Mouse (Mus musculus): ENCODE measurements around the gene Cnot8. TPM values are rescaled to one million over a fixed set of nuclear protein-coding genes. Genes with fewer than 3 reads are reported as not detected.
A peak's percentile ranks its signal among the peaks of the same experiment; 100 is the strongest.

Cnot8 gene
- polyA plus RNA-seq, 1 experiment from 2014 or later: 99.6 TPM

DNA sequence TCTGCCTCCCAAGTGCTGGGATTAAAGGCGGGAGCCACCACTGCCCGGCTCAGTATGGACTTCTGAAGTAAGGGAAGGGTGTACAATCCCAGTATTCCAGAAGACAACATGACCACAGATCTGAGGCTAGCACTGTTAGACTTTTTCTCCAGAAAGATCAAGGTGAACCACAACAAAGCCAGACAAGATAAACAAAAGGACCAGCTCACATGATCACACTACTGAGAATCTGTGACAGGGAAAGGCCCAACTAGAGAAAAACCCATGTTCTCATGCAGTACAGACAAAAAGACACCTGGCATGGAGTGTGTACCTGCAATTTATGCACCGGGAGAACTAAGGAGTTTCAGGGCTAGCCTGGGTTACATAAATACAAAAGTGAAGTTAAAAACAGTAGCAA is 28.1 kb downstream of the Cnot8 start:
- no peak overlapping the region for H3K4me3 ChIP-seq (replicated peaks)
- no peaks in the 10 kb centered on the region for H3K27me3 ChIP-seq (replicated peaks)
- H3K4me2 ChIP-seq: no peak overlapping the region
- no peaks in the 10 kb centered on the region for H3K4me1 ChIP-seq
- H3K9me3 ChIP-seq (replicated peaks): no peaks in the 10 kb centered on the region
- WGBS: 95% methylated on average over 3 of the region's 3 CpGs
- no peak overlapping the region for H3K27ac ChIP-seq (replicated peaks)
- no peak for ATAC-seq (ENCODE audit: low FRiP score)
- H3K9ac ChIP-seq (replicated peaks): no peak overlapping the region
- peaks cover 97% of the 10 kb centered on the region for H3K36me3 ChIP-seq

DNA sequence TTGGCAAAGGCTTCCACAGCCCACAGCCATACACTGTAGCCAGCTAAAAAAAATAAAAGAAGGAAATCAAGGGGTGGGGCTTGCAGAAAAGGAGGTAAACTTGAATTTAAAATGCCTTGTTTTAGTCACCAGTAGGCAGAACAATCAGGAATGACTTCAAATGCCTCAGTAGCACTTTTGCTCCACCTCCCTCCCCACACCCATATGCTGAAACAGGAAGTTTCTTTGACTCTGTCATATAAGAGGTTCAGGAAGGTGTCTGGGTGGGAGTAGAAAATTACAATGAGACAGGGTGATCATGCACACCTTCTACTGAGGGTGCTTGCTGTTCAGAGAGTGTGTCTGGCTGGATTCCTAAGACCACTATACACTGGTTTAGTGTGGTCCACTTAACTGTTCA is 30.9 kb downstream of the Cnot8 start:
- no peak overlapping the region for H3K4me3 ChIP-seq (replicated peaks)
- H3K9me3 ChIP-seq (replicated peaks): no peaks in the 10 kb centered on the region
- no peak overlapping the region for H3K9ac ChIP-seq (replicated peaks)
- H3K27me3 ChIP-seq (replicated peaks): no peaks in the 10 kb centered on the region
- H3K27ac ChIP-seq (replicated peaks): no peak overlapping the region
- H3K36me3 ChIP-seq: peaks cover 97% of the 10 kb centered on the region
- no peak overlapping the region for H3K4me2 ChIP-seq
- no peaks in the 10 kb centered on the region for H3K4me1 ChIP-seq
- no peak for ATAC-seq (ENCODE audit: low FRiP score)

DNA sequence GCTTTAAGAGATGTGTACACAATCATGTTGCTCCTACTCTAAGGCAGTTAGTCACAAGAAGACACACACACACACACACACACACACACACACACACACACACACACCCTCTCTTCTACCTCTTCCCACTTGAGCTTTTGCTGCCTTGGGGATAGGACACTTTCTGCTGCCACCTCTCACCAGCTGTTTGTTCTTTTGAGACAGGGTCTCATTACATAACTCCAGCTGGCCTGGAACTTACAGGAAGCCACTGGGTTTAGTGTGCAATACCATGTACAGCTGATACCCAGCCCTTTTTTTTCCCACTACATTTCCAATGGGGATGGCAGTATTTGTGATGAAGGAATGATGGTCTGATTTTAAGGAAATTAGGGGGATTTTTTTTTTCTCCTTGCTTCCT is 31.3 kb downstream of the Cnot8 start:
- Histone ChIP-seq H3K27ac (replicated peaks) (no peak overlapping the region), H3K4me3 (replicated peaks) (no peak overlapping the region), H3K4me1 (no peaks in the 10 kb centered on the region), H3K27me3 (replicated peaks) (no peaks in the 10 kb centered on the region), H3K4me2 (no peak overlapping the region), H3K9me3 (replicated peaks) (no peaks in the 10 kb centered on the region), H3K9ac (replicated peaks) (no peak overlapping the region), H3K36me3 (peaks cover 95% of the 10 kb centered on the region)
- ATAC-seq (ENCODE audit: low FRiP score): no peak

DNA sequence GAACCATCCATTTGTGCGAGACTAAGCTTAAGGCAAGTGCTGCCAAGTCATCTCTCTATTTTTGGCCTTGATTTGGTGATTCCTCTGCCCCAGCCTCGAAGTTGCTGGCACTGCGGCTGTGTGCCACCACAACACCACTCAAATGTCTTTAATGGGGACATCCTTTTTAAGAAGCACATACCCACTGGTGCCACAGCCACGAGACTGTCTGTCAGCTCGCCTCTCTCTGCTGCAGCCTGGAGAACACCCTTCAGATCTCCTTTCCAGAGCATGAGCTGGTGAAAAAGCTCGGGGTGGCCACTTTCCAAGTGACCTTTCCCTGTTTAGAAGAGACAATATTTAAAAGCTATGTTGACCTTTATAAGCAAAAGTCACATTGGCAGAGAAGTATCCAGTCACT is 32.7 kb downstream of the Cnot8 start:
- Histone ChIP-seq H3K4me2 (no peak overlapping the region), H3K27ac (replicated peaks) (no peak overlapping the region), H3K36me3 (peaks cover 97% of the 10 kb centered on the region), H3K4me3 (replicated peaks) (no peak overlapping the region), H3K9me3 (replicated peaks) (no peaks in the 10 kb centered on the region), H3K9ac (replicated peaks) (no peak overlapping the region), H3K4me1 (no peaks in the 10 kb centered on the region), H3K27me3 (replicated peaks) (no peaks in the 10 kb centered on the region)
- ATAC-seq (ENCODE audit: low FRiP score): no peak
- 90% methylated on average over 6 of the region's 6 CpGs for WGBS

DNA sequence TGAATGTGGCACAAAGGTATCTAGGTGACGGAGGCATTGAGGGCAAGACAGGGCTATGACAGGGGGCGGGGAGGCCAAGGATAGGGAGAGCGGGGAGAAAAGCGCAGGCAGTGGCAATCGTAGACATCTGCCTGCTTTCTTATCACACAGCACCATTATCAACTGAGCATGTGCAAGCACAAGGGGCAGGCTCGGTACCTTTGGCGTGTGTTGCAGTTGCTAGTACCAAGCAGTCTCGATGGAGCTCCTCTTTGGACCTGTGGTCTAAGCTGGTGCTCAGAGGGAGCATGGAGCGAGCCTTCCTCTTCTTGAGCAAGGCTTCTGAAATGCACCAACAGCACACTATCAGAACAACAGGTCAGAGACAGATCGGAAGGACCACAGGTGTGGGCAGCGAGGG is 34.9 kb downstream of the Cnot8 start:
- H3K27me3 ChIP-seq (replicated peaks): no peaks in the 10 kb centered on the region
- no peak overlapping the region for H3K4me2 ChIP-seq
- H3K27ac ChIP-seq (replicated peaks): no peak overlapping the region
- H3K4me3 ChIP-seq (replicated peaks): no peak overlapping the region
- peaks cover 93% of the 10 kb centered on the region for H3K36me3 ChIP-seq
- H3K4me1 ChIP-seq: no peaks in the 10 kb centered on the region
- WGBS: 71% methylated on average over 11 of the region's 11 CpGs
- H3K9ac ChIP-seq (replicated peaks): no peak overlapping the region
- ATAC-seq (ENCODE audit: low FRiP score): no peak
- no peaks in the 10 kb centered on the region for H3K9me3 ChIP-seq (replicated peaks)

DNA sequence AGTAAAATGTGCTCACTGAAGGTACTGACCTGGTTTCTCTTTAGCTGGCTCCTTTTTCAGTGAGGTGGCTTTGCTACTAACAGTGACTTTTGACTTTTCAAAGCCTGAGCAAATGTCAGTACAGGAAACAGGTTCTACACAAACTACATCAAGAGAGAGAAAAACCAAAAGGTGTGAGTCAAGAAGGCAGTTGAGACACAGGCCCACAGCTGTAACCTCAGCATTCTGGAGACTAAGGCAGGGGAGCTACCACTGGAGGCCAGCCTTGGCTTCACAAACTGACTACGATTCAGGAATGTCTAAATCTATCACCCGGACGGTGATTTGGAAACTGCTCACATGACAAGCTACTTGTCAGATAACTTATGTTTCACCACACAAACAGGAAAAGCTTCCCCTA is 35.5 kb downstream of the Cnot8 start:
- Histone ChIP-seq H3K27ac (replicated peaks) (no peak overlapping the region), H3K4me2 (no peak overlapping the region), H3K4me1 (no peaks in the 10 kb centered on the region), H3K36me3 (peaks cover 93% of the 10 kb centered on the region), H3K9ac (replicated peaks) (no peak overlapping the region), H3K4me3 (replicated peaks) (no peak overlapping the region), H3K27me3 (replicated peaks) (no peaks in the 10 kb centered on the region), H3K9me3 (replicated peaks) (no peaks in the 10 kb centered on the region)
- no peak for ATAC-seq (ENCODE audit: low FRiP score)
- WGBS: 88% methylated on average over 3 of the region's 3 CpGs

DNA sequence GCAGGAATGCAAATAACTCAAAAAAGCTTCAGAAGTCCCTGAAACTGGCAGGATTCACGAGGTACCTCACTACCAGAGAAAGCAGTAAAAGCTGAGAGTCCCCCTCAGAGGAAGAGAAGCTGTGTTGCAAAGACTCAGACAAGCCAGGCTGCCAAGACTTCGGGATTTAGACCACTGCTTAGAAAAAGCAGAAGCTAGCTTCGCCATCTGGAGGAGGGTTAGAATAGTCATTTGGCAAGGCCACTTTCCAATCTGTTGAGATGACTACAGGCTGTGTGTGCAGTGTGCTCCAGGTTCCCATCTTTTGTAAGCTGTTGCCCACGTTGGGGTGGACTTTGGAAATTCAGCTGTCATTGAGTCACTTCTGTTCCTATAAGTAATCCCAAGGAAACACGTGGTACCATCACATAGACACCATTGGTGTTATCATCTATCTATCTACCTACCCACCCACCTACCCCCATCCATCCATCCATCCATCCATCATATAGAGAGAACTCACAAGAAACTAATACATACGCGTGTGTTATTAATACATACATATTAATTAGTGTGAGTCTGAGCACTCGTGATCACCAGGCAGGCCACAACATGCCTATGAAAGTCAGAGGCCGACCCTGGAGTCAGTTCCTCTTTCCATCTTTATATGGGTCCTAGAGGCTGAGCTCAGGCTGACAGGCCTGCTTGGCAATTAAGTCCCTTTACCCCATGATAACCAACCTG is 39.9 kb downstream of the Cnot8 start:
- Histone ChIP-seq H3K9ac (replicated peaks) (no peak overlapping the region), H3K4me2 (no peak overlapping the region), H3K4me1 (no peaks in the 10 kb centered on the region), H3K27me3 (replicated peaks) (no peaks in the 10 kb centered on the region), H3K27ac (replicated peaks) (no peak overlapping the region), H3K36me3 (peaks cover 93% of the 10 kb centered on the region), H3K4me3 (replicated peaks) (no peak overlapping the region), H3K9me3 (replicated peaks) (no peaks in the 10 kb centered on the region)
- no peak for ATAC-seq (ENCODE audit: low FRiP score)
- WGBS: 90% methylated on average over 9 of the region's 9 CpGs

DNA sequence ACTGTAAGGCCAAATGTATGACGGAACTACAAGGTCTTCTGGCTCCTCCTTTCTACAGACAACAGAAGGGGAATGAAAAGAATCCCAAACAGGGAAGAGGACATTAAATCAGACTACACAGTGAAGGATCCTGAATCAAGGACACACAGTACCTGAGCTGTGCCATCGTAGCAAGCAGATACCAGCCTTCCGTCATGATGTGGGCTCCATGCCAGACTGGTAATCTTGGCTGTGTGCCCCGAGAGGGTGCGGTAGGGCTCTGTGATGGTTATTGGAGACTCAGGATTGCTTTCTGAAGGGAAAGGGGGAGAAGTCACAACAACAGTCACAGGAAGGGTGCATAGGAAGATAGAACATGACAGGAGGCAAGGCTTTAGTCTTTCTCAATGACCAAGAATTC is 42.3 kb downstream of the Cnot8 start:
- Histone ChIP-seq H3K36me3 (peaks cover 91% of the 10 kb centered on the region), H3K4me1 (no peaks in the 10 kb centered on the region), H3K9ac (replicated peaks) (no peak overlapping the region), H3K4me2 (no peak overlapping the region), H3K27ac (replicated peaks) (no peak overlapping the region), H3K9me3 (replicated peaks) (no peaks in the 10 kb centered on the region), H3K27me3 (replicated peaks) (no peaks in the 10 kb centered on the region), H3K4me3 (replicated peaks) (no peak overlapping the region)
- WGBS: 67% methylated on average over 5 of the region's 5 CpGs
- ATAC-seq (ENCODE audit: low FRiP score): no peak

DNA sequence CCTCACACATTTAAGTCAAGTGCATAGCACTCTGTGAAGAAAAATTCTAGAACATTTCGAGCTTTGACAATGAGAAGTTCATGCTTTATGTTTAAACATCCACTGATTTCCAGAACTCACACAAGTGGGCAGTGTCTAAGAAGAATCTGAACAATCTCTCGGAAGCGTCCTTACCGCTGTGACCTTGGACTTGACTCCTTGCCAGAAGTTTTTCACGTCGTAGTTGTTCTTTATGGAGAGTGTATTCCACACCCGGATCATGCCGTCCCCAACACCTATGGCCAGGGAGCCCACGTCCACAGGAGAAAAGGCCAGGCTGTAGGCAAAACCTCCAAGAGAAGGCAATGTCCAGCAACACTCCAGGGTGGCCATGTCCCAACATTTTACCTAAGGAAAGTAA is 51.5 kb downstream of the Cnot8 start:
- WGBS: 93% methylated on average over 9 of the region's 9 CpGs
- Histone ChIP-seq H3K9me3 (replicated peaks) (no peaks in the 10 kb centered on the region), H3K36me3 (peaks cover 77% of the 10 kb centered on the region), H3K27ac (replicated peaks) (no peak overlapping the region), H3K4me1 (no peaks in the 10 kb centered on the region), H3K4me3 (replicated peaks) (no peak overlapping the region), H3K27me3 (replicated peaks) (no peaks in the 10 kb centered on the region), H3K9ac (replicated peaks) (no peak overlapping the region), H3K4me2 (no peak overlapping the region)
- no peak for ATAC-seq (ENCODE audit: low FRiP score)

DNA sequence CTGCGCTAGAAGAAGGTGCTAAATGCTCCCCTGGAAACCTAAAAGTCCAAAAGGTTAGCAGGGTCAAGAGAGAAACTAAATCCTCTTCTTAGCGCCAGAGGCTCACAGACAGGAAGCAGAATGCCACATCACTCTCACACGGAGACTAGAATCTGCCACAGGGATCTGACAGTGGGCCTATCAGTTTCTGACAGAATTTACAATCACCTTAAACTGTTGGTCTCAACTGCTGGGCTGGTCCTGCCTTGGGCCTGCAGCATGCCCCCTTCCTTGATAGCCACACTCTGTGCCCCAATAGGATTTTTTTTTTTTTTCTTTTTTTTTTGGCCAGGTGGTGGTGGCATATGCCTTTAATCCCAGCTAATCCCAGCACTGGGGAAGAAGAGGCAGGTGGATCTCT is 52.9 kb downstream of the Cnot8 start:
- H3K36me3 ChIP-seq: peaks cover 81% of the 10 kb centered on the region
- H3K9me3 ChIP-seq (replicated peaks): no peaks in the 10 kb centered on the region
- no peaks in the 10 kb centered on the region for H3K4me1 ChIP-seq
- no peaks in the 10 kb centered on the region for H3K27me3 ChIP-seq (replicated peaks)
- 92% methylated on average over 3 of the region's 3 CpGs for WGBS
- H3K4me2 ChIP-seq: no peak overlapping the region
- H3K4me3 ChIP-seq (replicated peaks): no peak overlapping the region
- no peak overlapping the region for H3K27ac ChIP-seq (replicated peaks)
- no peak overlapping the region for H3K9ac ChIP-seq (replicated peaks)
- no peak for ATAC-seq (ENCODE audit: low FRiP score)

DNA sequence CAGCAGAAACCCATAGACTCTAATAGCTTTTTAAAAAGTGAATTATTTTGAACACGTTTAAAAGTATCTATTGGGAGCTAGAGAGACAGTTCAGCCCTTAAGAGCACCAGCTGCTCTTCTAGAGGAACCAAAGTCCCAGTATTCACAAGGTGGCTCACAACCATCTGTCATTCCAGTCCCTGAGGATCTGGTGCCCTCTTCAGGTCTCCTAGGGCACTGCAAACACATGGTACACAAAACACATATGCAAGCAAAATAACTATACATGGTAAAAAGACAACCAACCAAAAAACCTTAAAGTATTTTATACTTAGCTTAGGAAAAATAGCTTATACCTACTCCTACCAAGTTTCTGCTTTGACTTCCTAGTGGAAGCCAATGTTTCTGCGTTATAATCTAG is 61.1 kb downstream of the Cnot8 start:
- H3K9me3 ChIP-seq (replicated peaks): no peaks in the 10 kb centered on the region
- H3K36me3 ChIP-seq: peaks cover 57% of the 10 kb centered on the region
- no peak overlapping the region for H3K9ac ChIP-seq (replicated peaks)
- no peak overlapping the region for H3K27ac ChIP-seq (replicated peaks)
- no peak overlapping the region for H3K4me3 ChIP-seq (replicated peaks)
- H3K4me2 ChIP-seq: no peak overlapping the region
- WGBS: 94% methylated on average over 2 of the region's 2 CpGs
- H3K4me1 ChIP-seq: peaks cover 9% of the 10 kb centered on the region
- no peak for ATAC-seq (ENCODE audit: low FRiP score)
- H3K27me3 ChIP-seq (replicated peaks): no peaks in the 10 kb centered on the region

DNA sequence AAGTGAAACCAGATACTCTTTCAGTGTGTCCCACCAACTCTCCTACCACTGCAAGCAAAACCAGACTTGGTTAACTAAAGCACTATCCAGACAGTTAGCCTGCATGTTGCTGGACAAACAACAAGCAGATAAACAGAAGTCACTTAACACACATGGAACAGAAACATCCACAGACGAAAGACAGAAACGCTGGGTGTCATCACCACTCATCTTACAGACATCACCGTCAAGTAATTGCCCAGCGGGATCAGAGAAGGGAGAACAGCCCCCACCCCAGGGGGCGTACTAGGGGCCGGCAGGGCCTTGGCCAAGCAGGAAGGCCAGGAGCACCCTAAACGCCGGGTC is 63.8 kb downstream of the Cnot8 start:
- peaks cover 31% of the 10 kb centered on the region for H3K36me3 ChIP-seq
- H3K27me3 ChIP-seq (replicated peaks): no peaks in the 10 kb centered on the region
- peak overlapping the region; percentile 77 for H3K4me2 ChIP-seq
- no peaks in the 10 kb centered on the region for H3K9me3 ChIP-seq (replicated peaks)
- ATAC-seq (ENCODE audit: low FRiP score): no peak
- WGBS: 2% methylated on average over 8 of the region's 8 CpGs
- H3K27ac ChIP-seq (replicated peaks): peak overlapping the region; percentile 69
- peak overlapping the region; percentile 99 for H3K4me3 ChIP-seq (replicated peaks)
- peaks cover 23% of the 10 kb centered on the region for H3K4me1 ChIP-seq
- peak overlapping the region; percentile 71 for H3K9ac ChIP-seq (replicated peaks)

Data from neural tube, embryonic 15.5 days (tissue).